Mouse (Mus musculus): ENCODE results near the gene Sclt1. TPM values are rescaled to one million over a fixed set of nuclear protein-coding genes. Genes with fewer than 3 reads are reported as not detected.
"Not testable (repeated sequence)": the region's sequence is repeated elsewhere in the genome, so short reads cannot be mapped to it uniquely, and the experiment has no call there.

Sclt1 gene
- 20.0 and 21.5 TPM in 2 replicates for polyA plus RNA-seq (2015; fragmentation: Nextera tagmentation; extraction: Ambion mirVana)

DNA sequence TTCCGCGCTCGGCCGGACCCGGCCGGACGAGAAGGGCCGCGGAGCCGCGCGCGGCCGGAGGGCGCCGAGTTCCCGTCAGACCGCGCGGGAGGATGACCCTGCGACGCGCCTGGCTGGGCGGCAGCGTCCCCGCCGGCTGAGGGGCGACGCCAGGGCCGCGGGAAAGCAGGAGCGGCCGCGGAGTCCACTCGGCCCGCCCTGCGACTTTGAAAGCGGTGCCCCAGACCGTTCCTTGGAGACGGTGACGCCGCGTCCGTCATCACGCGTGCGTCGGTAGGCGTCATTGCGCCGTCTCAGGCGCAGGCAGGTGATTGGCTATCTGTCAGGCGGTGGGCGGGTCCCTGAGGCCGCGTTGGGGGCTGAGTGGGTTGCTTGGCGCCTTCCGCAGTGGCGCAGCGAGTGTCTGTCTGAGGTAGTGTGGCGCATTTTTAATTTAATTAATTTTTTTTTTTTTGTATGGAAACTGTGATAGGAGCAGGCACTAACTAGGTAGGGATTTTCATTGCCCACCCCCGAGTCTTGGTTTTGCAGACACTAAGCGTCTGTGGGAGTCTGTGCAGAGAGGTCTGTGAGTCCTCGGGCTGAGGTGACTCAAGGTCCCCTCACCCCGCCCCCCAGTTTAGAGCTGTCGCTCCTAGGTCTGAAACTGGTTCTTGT lies at the start of gene Sclt1, which contains the start of gene D3Ertd751e:
Sclt1 (minus strand) TSS at position 237 of the 657 bp plus-strand sequence.
D3Ertd751e (plus strand) TSS at position 334 of the 657 bp plus-strand sequence.
- no peaks in the 10 kb centered on the region for H3K36me3 ChIP-seq
- H3K4me2 ChIP-seq = peak within 1 kb of the TSS; percentile 78
- peak; percentile 100 for ATAC-seq (ENCODE audit: low FRiP score)
- peaks cover 21% of the 10 kb centered on the region for H3K4me1 ChIP-seq
- WGBS = under 1% methylated on average over 66 of the region's 66 CpGs
- H3K9me3 ChIP-seq (replicated peaks) = no peaks in the 10 kb centered on the region
- peak within 1 kb of the TSS; percentile 81 for H3K9ac ChIP-seq (replicated peaks)
- H3K27ac ChIP-seq (replicated peaks) = peak within 1 kb of the TSS; percentile 93
- H3K4me3 ChIP-seq (replicated peaks) = peak within 1 kb of the TSS; percentile 71
- no peaks in the 10 kb centered on the region for H3K27me3 ChIP-seq (replicated peaks)

GRCm38 (mm10) chr3:41762091-41762490 lies 19.8 kb upstream of the Sclt1 start:
- H3K4me1 ChIP-seq = no peaks in the 10 kb centered on the region
- no peak overlapping the region for H3K9ac ChIP-seq (replicated peaks)
- no peak overlapping the region for H3K4me3 ChIP-seq (replicated peaks)
- no peaks in the 10 kb centered on the region for H3K27me3 ChIP-seq (replicated peaks)
- no peak overlapping the region for H3K27ac ChIP-seq (replicated peaks)
- no peak for ATAC-seq (ENCODE audit: low FRiP score)
- 90% methylated on average over 3 of the region's 3 CpGs for WGBS
- H3K36me3 ChIP-seq = no peaks in the 10 kb centered on the region
- no peak overlapping the region for H3K4me2 ChIP-seq
- no peaks in the 10 kb centered on the region for H3K9me3 ChIP-seq (replicated peaks)

DNA sequence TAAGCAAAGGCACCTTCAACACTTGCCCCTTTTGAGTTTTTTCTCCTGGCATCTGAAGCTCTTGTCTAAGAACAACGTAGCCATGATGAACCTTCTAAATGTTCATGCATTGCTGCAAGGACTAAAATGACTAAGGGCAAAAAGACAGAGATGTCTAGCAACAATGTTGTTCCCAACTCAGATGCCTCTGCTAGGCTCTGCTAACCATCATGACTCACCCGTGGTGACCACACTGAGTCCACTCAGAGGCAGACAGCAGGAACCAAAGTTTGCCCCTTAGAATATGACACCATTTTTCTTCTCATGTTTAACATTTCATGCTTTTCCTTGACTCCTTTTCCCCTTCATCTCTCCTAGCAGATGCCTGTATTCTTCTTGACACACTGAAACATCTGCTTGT lies 12.2 kb upstream of the Sclt1 start:
- WGBS = 86% methylated on average over 2 of the region's 2 CpGs

DNA sequence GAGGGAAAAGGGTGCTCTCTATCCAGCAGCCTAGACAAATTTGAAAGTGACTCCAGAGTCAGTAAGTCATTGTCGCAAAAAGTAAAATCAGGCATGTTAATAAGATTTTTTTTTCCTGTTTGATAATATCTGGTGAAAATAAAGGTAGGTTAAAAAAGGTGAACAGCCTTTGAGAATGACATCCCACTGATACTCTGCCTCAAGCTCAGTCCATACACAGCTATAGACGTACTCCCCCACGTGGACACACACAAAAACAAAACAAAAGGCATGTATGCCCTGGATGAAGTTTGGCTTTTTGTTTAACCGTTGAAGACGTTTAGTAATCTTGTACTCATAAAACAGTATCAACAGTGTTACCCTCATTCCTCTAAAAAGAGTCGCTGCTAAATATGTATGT lies 1.1 kb upstream of the Sclt1 start:
- no peaks in the 10 kb centered on the region for H3K27me3 ChIP-seq (replicated peaks)
- H3K9ac ChIP-seq (replicated peaks) = peak overlapping the region; percentile 63; the same call in 1 of the 2 replicates
- no peaks in the 10 kb centered on the region for H3K36me3 ChIP-seq
- H3K4me1 ChIP-seq = peaks cover 21% of the 10 kb centered on the region
- H3K27ac ChIP-seq (replicated peaks) = peak overlapping the region; percentile 25; the same call in 1 of the 2 replicates
- 36% methylated on average over 6 of the region's 6 CpGs for WGBS
- no peak for ATAC-seq (ENCODE audit: low FRiP score)
- H3K4me2 ChIP-seq = peak overlapping the region; percentile 74
- no peaks in the 10 kb centered on the region for H3K9me3 ChIP-seq (replicated peaks)
- peak overlapping the region; percentile 71; the same call in 1 of the 2 replicates for H3K4me3 ChIP-seq (replicated peaks)

More for the DNA sequence above, 12.2 kb upstream of the Sclt1 start:
- Histone ChIP-seq H3K4me3 (replicated peaks) (no peak overlapping the region), H3K4me1 (no peaks in the 10 kb centered on the region), H3K27ac (replicated peaks) (no peak overlapping the region), H3K9me3 (replicated peaks) (no peaks in the 10 kb centered on the region), H3K27me3 (replicated peaks) (no peaks in the 10 kb centered on the region), H3K9ac (replicated peaks) (no peak overlapping the region), H3K36me3 (no peaks in the 10 kb centered on the region), H3K4me2 (no peak overlapping the region)
- no peak for ATAC-seq (ENCODE audit: low FRiP score)

DNA sequence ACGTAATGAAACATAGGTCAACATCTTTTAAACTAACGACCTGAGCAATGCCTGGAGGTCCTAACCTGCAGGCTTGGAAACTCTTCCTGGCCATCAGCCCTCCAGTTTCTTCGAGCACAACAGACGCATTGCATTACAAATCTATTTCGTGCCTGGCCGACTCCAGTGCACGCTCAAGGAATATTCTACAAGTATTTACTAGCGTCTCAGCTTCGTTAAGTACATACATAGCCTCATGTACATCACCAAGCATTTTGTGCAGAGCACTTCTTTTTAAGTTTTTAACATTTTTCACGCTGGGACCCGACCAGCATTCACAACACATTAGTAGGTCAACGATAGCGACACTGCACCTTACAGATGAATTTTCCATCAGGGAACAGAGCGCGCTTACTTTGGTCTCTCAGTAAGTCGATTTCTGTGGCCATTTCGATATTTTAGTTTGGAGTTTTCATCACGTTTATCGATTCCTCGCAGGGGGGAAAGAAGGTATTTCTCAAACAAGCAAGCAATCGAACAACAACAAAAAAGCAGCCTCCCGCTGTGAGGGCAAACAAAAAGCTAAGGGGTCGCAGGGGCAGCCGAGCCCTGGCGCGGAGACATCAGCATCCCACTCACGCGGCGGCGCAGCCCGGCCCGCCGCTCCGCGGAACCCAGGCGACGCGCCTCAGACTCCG lies 575 bp downstream of the Sclt1 start:
- ATAC-seq (ENCODE audit: low FRiP score) = peak; percentile 6; the same call in 1 of the 2 replicates
- under 1% methylated on average over 39 of the region's 39 CpGs for WGBS
- peak overlapping the region; percentile 93 for H3K27ac ChIP-seq (replicated peaks)

GRCm38 (mm10) chr3:41695681-41696080 lies 46.6 kb downstream of the Sclt1 start:
- Histone ChIP-seq H3K4me2 (no peak overlapping the region), H3K9me3 (replicated peaks) (0 out of 2 replicates have a peak, but pooled peaks cover 3% of the 10 kb centered on the region), H3K9ac (replicated peaks) (no peak overlapping the region), H3K4me3 (replicated peaks) (no peak overlapping the region), H3K27ac (replicated peaks) (no peak overlapping the region), H3K4me1 (no peaks in the 10 kb centered on the region), H3K27me3 (replicated peaks) (no peaks in the 10 kb centered on the region), H3K36me3 (peaks cover 12% of the 10 kb centered on the region)
- 69% methylated on average over 1 of the region's 1 CpGs for WGBS
- ATAC-seq (ENCODE audit: low FRiP score) = no peak

More for the DNA sequence above, 575 bp downstream of the Sclt1 start:
- H3K9me3 ChIP-seq (replicated peaks) = no peaks in the 10 kb centered on the region
- H3K9ac ChIP-seq (replicated peaks) = peak overlapping the region; percentile 81
- peak overlapping the region; percentile 71 for H3K4me3 ChIP-seq (replicated peaks)
- H3K27me3 ChIP-seq (replicated peaks) = no peaks in the 10 kb centered on the region
- H3K4me2 ChIP-seq = peak overlapping the region; percentile 78
- no peaks in the 10 kb centered on the region for H3K36me3 ChIP-seq
- peaks cover 21% of the 10 kb centered on the region for H3K4me1 ChIP-seq

DNA sequence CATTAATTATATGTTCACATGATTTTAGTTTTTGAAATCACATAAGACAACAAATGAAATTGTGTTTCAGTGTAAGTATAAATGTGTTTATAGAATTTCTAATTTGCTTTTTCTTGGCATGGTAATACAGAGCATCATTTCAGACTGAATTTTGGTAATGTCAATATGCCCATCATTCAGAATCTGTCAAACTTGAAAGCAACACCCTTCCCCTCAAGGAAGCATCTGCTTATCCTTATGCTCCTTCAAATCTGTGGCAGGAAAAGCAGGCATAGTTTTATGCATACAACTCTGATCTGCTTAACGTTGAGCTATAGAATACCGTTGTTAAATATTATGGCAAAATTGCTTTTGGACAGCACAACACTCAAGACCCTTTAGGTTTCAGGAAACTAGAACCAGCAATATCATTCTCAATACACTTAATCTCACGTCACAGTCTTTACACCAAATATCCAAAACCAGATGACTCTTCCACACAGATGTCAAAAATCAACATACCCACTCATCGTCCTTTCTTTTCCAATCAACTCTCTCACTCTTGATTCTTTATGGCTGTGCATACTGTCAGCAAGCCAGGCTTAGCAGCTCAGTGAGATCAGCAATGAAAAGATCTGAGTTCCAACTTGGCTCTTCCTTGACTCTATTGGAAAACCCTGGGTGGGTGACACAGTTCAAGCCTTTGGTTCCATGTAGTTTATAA lies 49.7 kb downstream of the Sclt1 start:
- WGBS = 95% methylated on average over 4 of the region's 4 CpGs
- no peak overlapping the region for H3K27ac ChIP-seq (replicated peaks)
- ATAC-seq (ENCODE audit: low FRiP score) = no peak

GRCm38 (mm10) chr3:41690114-41690640 lies 52.1 kb downstream of the Sclt1 start:
- not testable (repeated sequence) for H3K9me3 ChIP-seq (replicated peaks); H3K4me2 ChIP-seq; H3K9ac ChIP-seq (replicated peaks); H3K27me3 ChIP-seq (replicated peaks); H3K4me3 ChIP-seq (replicated peaks); H3K4me1 ChIP-seq; H3K27ac ChIP-seq (replicated peaks); H3K36me3 ChIP-seq; ATAC-seq (ENCODE audit: low FRiP score)
- 90% methylated on average over 13 of the region's 13 CpGs for WGBS

More for the DNA sequence above, 49.7 kb downstream of the Sclt1 start:
- Histone ChIP-seq H3K9me3 (replicated peaks) (0 out of 2 replicates have a peak, but pooled peaks cover 3% of the 10 kb centered on the region), H3K4me3 (replicated peaks) (no peak overlapping the region), H3K9ac (replicated peaks) (no peak overlapping the region), H3K4me2 (no peak overlapping the region), H3K4me1 (no peaks in the 10 kb centered on the region), H3K27me3 (replicated peaks) (no peaks in the 10 kb centered on the region), H3K36me3 (no peaks in the 10 kb centered on the region; the same call in 1 of the 2 replicates)

DNA sequence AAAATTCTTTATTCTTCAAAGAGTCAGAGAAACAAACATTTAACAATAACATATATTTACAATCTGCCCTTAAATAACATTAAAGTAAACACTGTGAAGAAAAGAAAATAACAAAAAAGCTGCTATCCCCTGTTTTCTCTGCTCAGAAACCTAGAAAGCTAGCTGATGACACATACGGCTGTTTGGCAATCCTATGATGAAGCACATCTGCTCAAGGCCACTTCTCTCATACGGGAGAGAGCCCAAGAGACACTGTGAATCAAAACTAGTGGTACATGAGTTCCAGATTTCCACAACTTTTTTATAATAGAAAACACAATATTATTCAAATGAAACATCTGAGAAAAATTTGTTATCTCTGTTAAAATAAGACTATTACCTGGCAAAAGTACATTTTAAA lies 55.9 kb downstream of the Sclt1 start:
- Histone ChIP-seq H3K27me3 (replicated peaks) (no peaks in the 10 kb centered on the region), H3K4me2 (no peak overlapping the region), H3K9me3 (replicated peaks) (no peaks in the 10 kb centered on the region), H3K9ac (replicated peaks) (no peak overlapping the region), H3K27ac (replicated peaks) (no peak overlapping the region), H3K36me3 (peaks cover 2% of the 10 kb centered on the region; the same call in 1 of the 2 replicates), H3K4me1 (no peaks in the 10 kb centered on the region), H3K4me3 (replicated peaks) (no peak overlapping the region)
- 88% methylated on average over 2 of the region's 2 CpGs for WGBS
- no peak for ATAC-seq (ENCODE audit: low FRiP score)

DNA sequence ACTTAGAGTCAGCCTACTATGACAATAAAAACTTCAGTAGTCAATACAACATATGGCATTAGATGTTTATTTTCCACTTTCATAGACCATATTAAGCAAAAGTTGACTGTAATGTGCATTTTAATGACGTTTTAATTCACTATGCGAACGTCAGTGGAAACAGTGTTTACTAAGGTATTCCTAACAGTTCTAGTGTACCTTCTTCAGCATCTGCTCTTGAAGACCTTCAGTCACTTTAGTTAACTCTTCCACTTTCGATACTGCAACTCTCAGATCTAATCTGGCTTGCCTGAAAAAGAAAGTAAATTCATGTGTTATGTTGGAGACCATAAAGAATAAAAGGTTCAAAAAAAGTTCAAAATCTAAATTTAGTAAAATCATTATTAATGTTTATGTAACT lies 60.2 kb downstream of the Sclt1 start:
- ATAC-seq (ENCODE audit: low FRiP score) = no peak
- no peaks in the 10 kb centered on the region for H3K27me3 ChIP-seq (replicated peaks)
- no peak overlapping the region for H3K4me2 ChIP-seq
- H3K27ac ChIP-seq (replicated peaks) = no peak overlapping the region
- H3K4me1 ChIP-seq = no peaks in the 10 kb centered on the region
- peaks cover 4% of the 10 kb centered on the region; the same call in 1 of the 2 replicates for H3K36me3 ChIP-seq
- 95% methylated on average over 4 of the region's 4 CpGs for WGBS
- no peak overlapping the region for H3K4me3 ChIP-seq (replicated peaks)
- H3K9ac ChIP-seq (replicated peaks) = no peak overlapping the region
- no peaks in the 10 kb centered on the region for H3K9me3 ChIP-seq (replicated peaks)

GRCm38 (mm10) chr3:41676648-41677047 lies 65.7 kb downstream of the Sclt1 start:
- no peaks in the 10 kb centered on the region for H3K27me3 ChIP-seq (replicated peaks)
- no peaks in the 10 kb centered on the region for H3K4me1 ChIP-seq
- no peaks in the 10 kb centered on the region for H3K9me3 ChIP-seq (replicated peaks)
- H3K4me2 ChIP-seq = no peak overlapping the region
- no peak overlapping the region for H3K4me3 ChIP-seq (replicated peaks)
- H3K36me3 ChIP-seq = peaks cover 12% of the 10 kb centered on the region; the same call in 1 of the 2 replicates
- H3K9ac ChIP-seq (replicated peaks) = no peak overlapping the region
- ATAC-seq (ENCODE audit: low FRiP score) = no peak
- no peak overlapping the region for H3K27ac ChIP-seq (replicated peaks)
- 97% methylated on average over 2 of the region's 2 CpGs for WGBS

Measured in neural tube, embryonic 15.5 days (tissue).